Mouse (Mus musculus): ENCODE results near the gene Dlg2. TPM values are rescaled to one million over a fixed set of nuclear protein-coding genes. Genes with fewer than 3 reads are reported as not detected.

Dlg2 gene
- polyA plus RNA-seq, 1 experiment, result 1.3 TPM

DNA sequence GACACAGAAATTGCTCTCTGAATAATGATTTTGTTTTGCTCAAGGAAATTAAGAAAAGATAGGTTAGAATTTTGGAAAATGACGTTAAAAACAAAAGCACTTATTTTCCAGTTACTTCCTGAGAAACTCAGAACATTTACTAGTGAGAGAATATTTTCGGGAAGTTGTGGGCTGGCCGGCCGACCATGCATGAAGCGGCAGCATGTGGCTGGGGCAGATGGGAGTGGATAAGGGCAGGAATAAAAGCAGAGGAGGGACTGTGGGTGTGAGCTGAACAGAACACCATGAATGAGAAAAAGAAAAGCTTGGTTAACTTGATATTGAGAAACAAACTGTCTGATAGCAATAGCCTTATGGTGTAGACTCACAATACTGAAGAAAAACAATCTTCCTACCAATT, 1233.4 kb downstream of the Dlg2 start:
- DNase-seq, result no peak
- WGBS, result 65% methylated on average over 5 of the region's 5 CpGs
- TF ChIP-seq POLR2A (IDR thresholded peaks at IDR 0.05; ENCODE audit: borderline replicate concordance, extremely low read depth, low read depth, low read length) (no peak), CTCF (IDR thresholded peaks at IDR 0.05; ENCODE audit: insufficient read depth, low read length) (no peak)
- Histone ChIP-seq H3K4me1 (ENCODE audit: control insufficient read depth, insufficient read depth, low read length) (no peaks in the 10 kb centered on the region), H3K4me3 (replicated peaks; ENCODE audit: extremely low read depth, low read depth, low read length) (no peak overlapping the region)

- no peak for TF ChIP-seq POLR2A (IDR thresholded peaks at IDR 0.05; ENCODE audit: borderline replicate concordance, extremely low read depth, low read depth, low read length)
- TF ChIP-seq CTCF (IDR thresholded peaks at IDR 0.05; ENCODE audit: insufficient read depth, low read length), result no peak
- Histone ChIP-seq H3K4me3 (replicated peaks; ENCODE audit: extremely low read depth, low read depth, low read length) (no peak overlapping the region), H3K4me1 (ENCODE audit: control insufficient read depth, insufficient read depth, low read length) (no peaks in the 10 kb centered on the region)
- 62% methylated on average over 6 of the region's 6 CpGs for WGBS
- DNase-seq, result no peak
These were observed 1234.7 kb downstream of the Dlg2 start for GRCm38 (mm10) chr7:91711184-91711583.

DNA sequence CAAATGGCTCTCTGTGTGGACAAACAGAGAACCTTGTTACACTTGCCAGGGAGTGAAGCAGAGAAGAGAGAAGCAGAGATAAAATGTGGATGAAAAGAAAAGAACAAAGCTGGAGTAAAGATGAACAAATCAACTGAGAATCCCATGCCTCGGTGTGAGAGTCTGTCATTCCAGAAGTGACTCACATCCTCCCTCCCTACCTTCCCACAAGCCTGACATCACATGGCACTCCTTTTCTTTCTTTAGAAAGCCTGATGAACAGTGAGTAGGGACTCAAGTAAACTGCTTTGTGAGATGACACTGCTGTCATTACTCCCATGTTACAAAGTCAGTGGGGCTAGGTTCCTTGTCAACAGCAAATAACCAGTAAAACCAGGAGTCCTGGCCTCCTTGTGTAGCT, 1239.3 kb downstream of the Dlg2 start:
- TF ChIP-seq POLR2A (IDR thresholded peaks at IDR 0.05; ENCODE audit: borderline replicate concordance, extremely low read depth, low read depth, low read length) (no peak), CTCF (IDR thresholded peaks at IDR 0.05; ENCODE audit: insufficient read depth, low read length) (no peak)
- no peaks in the 10 kb centered on the region for H3K4me1 ChIP-seq (ENCODE audit: control insufficient read depth, insufficient read depth, low read length)
- 62% methylated on average over 1 of the region's 1 CpGs for WGBS
- no peak overlapping the region for H3K4me3 ChIP-seq (replicated peaks; ENCODE audit: extremely low read depth, low read depth, low read length)
- DNase-seq, result no peak

GRCm38 (mm10) chr7:91716696-91717095, 1240.2 kb downstream of the Dlg2 start:
- no peak for DNase-seq
- WGBS, result 59% methylated on average over 6 of the region's 6 CpGs
- Histone ChIP-seq H3K4me1 (ENCODE audit: control insufficient read depth, insufficient read depth, low read length) (no peaks in the 10 kb centered on the region), H3K4me3 (replicated peaks; ENCODE audit: extremely low read depth, low read depth, low read length) (no peak overlapping the region)
- TF ChIP-seq POLR2A (IDR thresholded peaks at IDR 0.05; ENCODE audit: borderline replicate concordance, extremely low read depth, low read depth, low read length) (no peak), CTCF (IDR thresholded peaks at IDR 0.05; ENCODE audit: insufficient read depth, low read length) (no peak)

DNA sequence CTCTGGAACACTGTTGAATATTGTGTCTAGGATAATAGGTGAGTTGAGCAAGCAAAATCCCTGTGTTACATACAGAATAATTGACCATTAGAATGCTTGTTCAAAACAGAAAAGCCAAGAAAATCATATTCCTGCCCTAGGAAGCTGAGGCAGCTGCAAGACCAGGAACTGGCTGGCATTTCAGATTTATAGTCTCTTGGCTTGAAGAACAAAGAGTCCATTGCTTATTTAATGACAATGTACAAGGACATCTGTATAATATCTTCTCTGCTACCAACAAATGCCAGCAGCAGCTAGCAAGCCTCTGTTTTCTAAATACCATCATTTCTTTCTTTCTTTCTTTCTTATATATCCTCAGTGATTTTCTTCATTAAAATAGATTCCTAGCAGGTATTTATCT, 1243.8 kb downstream of the Dlg2 start:
- H3K4me3 ChIP-seq (replicated peaks; ENCODE audit: extremely low read depth, low read depth, low read length), result no peak overlapping the region
- no peak for TF ChIP-seq CTCF (IDR thresholded peaks at IDR 0.05; ENCODE audit: insufficient read depth, low read length)
- TF ChIP-seq POLR2A (IDR thresholded peaks at IDR 0.05; ENCODE audit: borderline replicate concordance, extremely low read depth, low read depth, low read length), result no peak
- no peak for DNase-seq
- H3K4me1 ChIP-seq (ENCODE audit: control insufficient read depth, insufficient read depth, low read length), result no peaks in the 10 kb centered on the region

DNA sequence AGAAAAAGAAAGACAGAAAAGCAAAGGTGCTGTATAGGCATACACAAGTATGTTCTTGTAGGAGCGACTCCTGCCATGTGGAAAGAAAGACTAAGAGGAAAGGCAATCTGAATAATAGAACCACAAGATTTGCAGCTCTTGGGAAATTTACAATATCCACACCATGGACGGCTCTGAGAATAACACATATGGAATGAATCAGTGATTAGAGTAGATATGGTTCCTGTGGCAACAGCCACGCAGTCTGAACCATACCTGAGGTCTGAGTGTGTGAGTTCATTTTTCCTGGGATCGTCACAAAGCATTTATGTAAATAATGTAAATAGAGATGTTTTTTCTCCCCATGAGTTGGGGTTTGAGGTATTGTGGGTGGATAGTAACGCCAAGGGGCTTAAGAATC, 1247.9 kb downstream of the Dlg2 start:
- no peak for DNase-seq
- Histone ChIP-seq H3K4me3 (replicated peaks; ENCODE audit: extremely low read depth, low read depth, low read length) (no peak overlapping the region), H3K4me1 (ENCODE audit: control insufficient read depth, insufficient read depth, low read length) (no peaks in the 10 kb centered on the region)
- WGBS, result 61% methylated on average over 5 of the region's 5 CpGs
- TF ChIP-seq CTCF (IDR thresholded peaks at IDR 0.05; ENCODE audit: insufficient read depth, low read length) (no peak), POLR2A (IDR thresholded peaks at IDR 0.05; ENCODE audit: borderline replicate concordance, extremely low read depth, low read depth, low read length) (no peak)

- TF ChIP-seq CTCF (IDR thresholded peaks at IDR 0.05; ENCODE audit: insufficient read depth, low read length), result no peak
- TF ChIP-seq POLR2A (IDR thresholded peaks at IDR 0.05; ENCODE audit: borderline replicate concordance, extremely low read depth, low read depth, low read length), result no peak
- 76% methylated on average over 3 of the region's 3 CpGs for WGBS
These were observed 1264.3 kb downstream of the Dlg2 start for GRCm38 (mm10) chr7:91740748-91741147.

DNA sequence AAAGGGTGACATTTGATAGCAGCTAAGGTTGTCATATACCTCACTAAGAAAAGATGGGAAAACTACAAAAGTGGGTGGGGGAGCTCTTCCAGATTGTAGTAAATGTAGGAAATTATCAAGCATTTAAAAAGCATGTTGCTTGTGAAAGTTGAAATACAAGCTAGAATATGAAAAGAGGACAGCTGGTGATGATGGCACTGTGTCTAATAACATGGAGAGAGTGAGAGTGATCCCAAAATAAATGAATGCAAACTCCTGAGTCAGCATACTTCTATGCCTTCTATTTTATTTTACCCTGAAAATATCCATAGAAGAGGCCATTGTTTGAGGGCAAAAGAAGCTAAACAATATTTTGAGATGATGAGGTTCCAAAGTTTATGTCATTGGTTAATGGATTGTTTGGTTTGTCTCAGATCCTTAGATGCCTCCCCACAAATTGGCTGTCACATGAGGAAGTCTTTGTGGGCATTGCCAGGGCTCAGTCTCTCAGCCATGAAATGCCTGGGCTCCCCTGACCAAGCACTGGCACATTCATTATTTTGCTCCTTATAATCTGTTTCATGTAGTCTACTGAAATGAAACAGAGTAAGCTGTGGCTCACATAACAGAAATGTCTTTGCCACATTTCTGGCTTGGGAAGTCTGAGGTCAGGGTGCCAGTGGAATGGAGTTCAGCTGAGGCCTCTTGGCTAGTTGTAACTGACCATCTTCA, 1276.8 kb downstream of the Dlg2 start:
- TF ChIP-seq CTCF (IDR thresholded peaks at IDR 0.05; ENCODE audit: insufficient read depth, low read length) (no peak), POLR2A (IDR thresholded peaks at IDR 0.05; ENCODE audit: borderline replicate concordance, extremely low read depth, low read depth, low read length) (no peak)
- no peaks in the 10 kb centered on the region for H3K4me1 ChIP-seq (ENCODE audit: control insufficient read depth, insufficient read depth, low read length)

More at GRCm38 (mm10) chr7:91740748-91741147, 1264.3 kb downstream of the Dlg2 start:
- Histone ChIP-seq H3K4me3 (replicated peaks; ENCODE audit: extremely low read depth, low read depth, low read length) (no peak overlapping the region), H3K4me1 (ENCODE audit: control insufficient read depth, insufficient read depth, low read length) (no peaks in the 10 kb centered on the region)
- DNase-seq, result no peak

GRCm38 (mm10) chr7:91767648-91768047, 1291.2 kb downstream of the Dlg2 start:
- Histone ChIP-seq H3K4me3 (replicated peaks; ENCODE audit: extremely low read depth, low read depth, low read length) (no peak overlapping the region), H3K4me1 (ENCODE audit: control insufficient read depth, insufficient read depth, low read length) (no peaks in the 10 kb centered on the region)
- TF ChIP-seq POLR2A (IDR thresholded peaks at IDR 0.05; ENCODE audit: borderline replicate concordance, extremely low read depth, low read depth, low read length) (no peak), CTCF (IDR thresholded peaks at IDR 0.05; ENCODE audit: insufficient read depth, low read length) (no peak)
- DNase-seq, result no peak

More for the DNA sequence above, 1276.8 kb downstream of the Dlg2 start:
- H3K4me3 ChIP-seq (replicated peaks; ENCODE audit: extremely low read depth, low read depth, low read length), result no peak overlapping the region
- DNase-seq, result no peak

GRCm38 (mm10) chr7:91778673-91779072, 1302.2 kb downstream of the Dlg2 start:
- no peak overlapping the region for H3K4me3 ChIP-seq (replicated peaks; ENCODE audit: extremely low read depth, low read depth, low read length)
- DNase-seq, result no peak
- H3K4me1 ChIP-seq (ENCODE audit: control insufficient read depth, insufficient read depth, low read length), result no peaks in the 10 kb centered on the region
- TF ChIP-seq POLR2A (IDR thresholded peaks at IDR 0.05; ENCODE audit: borderline replicate concordance, extremely low read depth, low read depth, low read length) (no peak), CTCF (IDR thresholded peaks at IDR 0.05; ENCODE audit: insufficient read depth, low read length) (no peak)
